Mouse (Mus musculus): ENCODE results near the gene Rassf2. TPM values are rescaled to one million over a fixed set of nuclear protein-coding genes. Genes with fewer than 3 reads are reported as not detected.

Rassf2 gene
- polyA plus RNA-seq, 1 experiment = 11.9 TPM

DNA sequence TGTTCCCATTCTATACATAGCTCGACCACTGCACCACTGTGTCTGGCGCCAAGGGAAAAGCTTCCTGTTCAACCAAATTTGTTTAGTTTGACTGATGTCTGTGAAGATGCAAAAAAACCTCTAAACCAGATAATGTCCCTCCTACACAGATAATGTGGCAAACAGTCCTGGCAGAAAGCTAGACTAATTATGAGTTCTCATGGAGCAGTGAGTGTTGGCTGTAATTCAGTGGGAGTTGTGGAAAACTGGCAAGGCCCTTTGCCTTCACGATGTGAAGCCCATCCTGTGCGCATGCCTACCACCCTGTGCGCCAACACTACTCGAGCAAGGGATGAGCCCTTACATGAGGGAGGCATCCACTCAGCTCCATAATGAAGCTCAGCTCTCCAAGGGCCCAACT, 84.3 kb downstream of the Rassf2 start:
- WGBS = 74% methylated on average over 6 of the region's 6 CpGs
- H3K36me3 ChIP-seq (ENCODE audit: control insufficient read depth, insufficient read depth, low read length) = no peaks in the 10 kb centered on the region

GRCm38 (mm10) chr2:131945225-131945624, 84.8 kb downstream of the Rassf2 start:
- WGBS = 69% methylated on average over 8 of the region's 8 CpGs
- H3K27ac ChIP-seq (ENCODE audit: insufficient read depth, low read depth, low read length) = no peak overlapping the region
- no peaks in the 10 kb centered on the region for H3K27me3 ChIP-seq (ENCODE audit: control insufficient read depth, insufficient read depth, low read length)
- no peaks in the 10 kb centered on the region for H3K4me1 ChIP-seq (ENCODE audit: control insufficient read depth, insufficient read depth, insufficient read length, low read length)
- TF ChIP-seq CTCF (IDR thresholded peaks at IDR 0.05; ENCODE audit: extremely low read depth, insufficient read length, insufficient replicate concordance, low read depth, low read length) = no peak
- no peak for TF ChIP-seq POLR2A (IDR thresholded peaks at IDR 0.05; ENCODE audit: low read depth, low read length)
- H3K4me3 ChIP-seq (ENCODE audit: low read depth, low read length) = no peak overlapping the region
- no peaks in the 10 kb centered on the region for H3K36me3 ChIP-seq (ENCODE audit: control insufficient read depth, insufficient read depth, low read length)

More for the DNA sequence above, 84.3 kb downstream of the Rassf2 start:
- TF ChIP-seq CTCF (IDR thresholded peaks at IDR 0.05; ENCODE audit: extremely low read depth, insufficient read length, insufficient replicate concordance, low read depth, low read length) (no peak), POLR2A (IDR thresholded peaks at IDR 0.05; ENCODE audit: low read depth, low read length) (no peak)
- no peak overlapping the region for H3K4me3 ChIP-seq (ENCODE audit: low read depth, low read length)
- H3K27ac ChIP-seq (ENCODE audit: insufficient read depth, low read depth, low read length) = no peak overlapping the region
- H3K27me3 ChIP-seq (ENCODE audit: control insufficient read depth, insufficient read depth, low read length) = no peaks in the 10 kb centered on the region
- H3K4me1 ChIP-seq (ENCODE audit: control insufficient read depth, insufficient read depth, insufficient read length, low read length) = no peaks in the 10 kb centered on the region

GRCm38 (mm10) chr2:131944370-131944769, 85.7 kb downstream of the Rassf2 start:
- Histone ChIP-seq H3K27me3 (ENCODE audit: control insufficient read depth, insufficient read depth, low read length) (no peaks in the 10 kb centered on the region), H3K36me3 (ENCODE audit: control insufficient read depth, insufficient read depth, low read length) (no peaks in the 10 kb centered on the region), H3K4me3 (ENCODE audit: low read depth, low read length) (no peak overlapping the region), H3K4me1 (ENCODE audit: control insufficient read depth, insufficient read depth, insufficient read length, low read length) (no peaks in the 10 kb centered on the region), H3K27ac (ENCODE audit: insufficient read depth, low read depth, low read length) (no peak overlapping the region)
- WGBS = 16% methylated on average over 1 of the region's 1 CpGs
- TF ChIP-seq POLR2A (IDR thresholded peaks at IDR 0.05; ENCODE audit: low read depth, low read length) (no peak), CTCF (IDR thresholded peaks at IDR 0.05; ENCODE audit: extremely low read depth, insufficient read length, insufficient replicate concordance, low read depth, low read length) (no peak)

- TF ChIP-seq POLR2A (IDR thresholded peaks at IDR 0.05; ENCODE audit: low read depth, low read length) = no peak
- TF ChIP-seq CTCF (IDR thresholded peaks at IDR 0.05; ENCODE audit: extremely low read depth, insufficient read length, insufficient replicate concordance, low read depth, low read length) = no peak
- 82% methylated on average over 6 of the region's 6 CpGs for WGBS
Observed at GRCm38 (mm10) chr2:131941501-131941900, 88.6 kb downstream of the Rassf2 start.

DNA sequence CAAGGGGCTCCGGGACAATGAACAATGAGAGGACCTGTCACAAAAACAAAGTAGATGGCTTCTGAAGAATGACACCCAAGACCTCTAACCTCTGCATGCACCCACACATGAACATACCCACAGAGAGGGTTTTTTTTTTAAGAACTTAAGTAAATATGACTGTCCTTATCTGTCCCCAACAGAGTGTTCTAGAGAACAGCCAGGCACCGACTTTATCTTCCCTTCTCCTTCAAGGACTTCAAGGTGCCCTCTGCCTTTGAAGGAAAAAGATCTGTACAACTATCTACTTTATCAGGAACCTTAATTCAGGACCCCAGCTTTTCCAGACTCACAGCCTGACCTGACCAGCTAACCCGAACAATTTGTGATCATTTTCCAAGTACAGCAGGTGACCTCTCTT, 89.6 kb downstream of the Rassf2 start:
- WGBS = 47% methylated on average over 3 of the region's 3 CpGs
- Histone ChIP-seq H3K27me3 (ENCODE audit: control insufficient read depth, insufficient read depth, low read length) (no peaks in the 10 kb centered on the region), H3K27ac (ENCODE audit: insufficient read depth, low read depth, low read length) (no peak overlapping the region), H3K36me3 (ENCODE audit: control insufficient read depth, insufficient read depth, low read length) (no peaks in the 10 kb centered on the region), H3K4me1 (ENCODE audit: control insufficient read depth, insufficient read depth, insufficient read length, low read length) (no peaks in the 10 kb centered on the region), H3K4me3 (ENCODE audit: low read depth, low read length) (no peak overlapping the region)
- no peak for TF ChIP-seq CTCF (IDR thresholded peaks at IDR 0.05; ENCODE audit: extremely low read depth, insufficient read length, insufficient replicate concordance, low read depth, low read length)

More at GRCm38 (mm10) chr2:131941501-131941900, 88.6 kb downstream of the Rassf2 start:
- Histone ChIP-seq H3K36me3 (ENCODE audit: control insufficient read depth, insufficient read depth, low read length) (no peaks in the 10 kb centered on the region), H3K27ac (ENCODE audit: insufficient read depth, low read depth, low read length) (no peak overlapping the region), H3K27me3 (ENCODE audit: control insufficient read depth, insufficient read depth, low read length) (no peaks in the 10 kb centered on the region), H3K4me3 (ENCODE audit: low read depth, low read length) (no peak overlapping the region), H3K4me1 (ENCODE audit: control insufficient read depth, insufficient read depth, insufficient read length, low read length) (no peaks in the 10 kb centered on the region)

Other genes with a start within 250 kb of the Rassf2 start
- not detected in 2 replicates for gene Erv3, start 170.5 kb downstream of the Rassf2 start, polyA plus RNA-seq (2012; rRNA removed)
- 11.9 and 13.5 TPM in 2 replicates for gene Prnp, start 120.3 kb downstream of the Rassf2 start, polyA plus RNA-seq (2012; rRNA removed)
- gene Prn, start 120.3 kb downstream of the Rassf2 start, polyA plus RNA-seq (2012; rRNA removed) = not detected in 2 replicates
- gene Prnd, start 79.4 kb downstream of the Rassf2 start, polyA plus RNA-seq (2012; rRNA removed) = 0.46 and 0.99 TPM in 2 replicates
- 16.9 and 18.5 TPM in 2 replicates for gene Slc23a2, start 114.8 kb upstream of the Rassf2 start, polyA plus RNA-seq (2012; rRNA removed)
- gene Tmem230, start 217.5 kb upstream of the Rassf2 start, polyA plus RNA-seq (2012; rRNA removed) = 112 and 227 TPM in 2 replicates
- 32.6 and 54.9 TPM in 2 replicates for gene Pcna, start 223.1 kb upstream of the Rassf2 start, polyA plus RNA-seq (2012; rRNA removed)
- 9.6 and 21.2 TPM in 2 replicates for gene Cds2, start 232.9 kb upstream of the Rassf2 start, polyA plus RNA-seq (2012; rRNA removed)